Mouse (Mus musculus) brain, embryonic 14.5 days (tissue): ENCODE data around the gene Hopx. TPM values are rescaled to one million over a fixed set of nuclear protein-coding genes. Genes with fewer than 3 reads are reported as not detected.
A peak's percentile ranks its signal among the peaks of the same experiment; 100 is the strongest.
"Not testable (repeated sequence)": the region's sequence is repeated elsewhere in the genome, so short reads cannot be mapped to it uniquely, and the experiment has no call there.

ENCODE experiments used
- DNase-seq: peaks from one replicate; pipeline ENCODE4 v3.0.0-alpha.2; 2011; ENCODE audit warnings: low read depth
- CTCF ChIP-seq: fragments of 200-500 bp; IDR thresholded peaks from 2 replicates; pipeline ENCODE4 v1.5.1; 2012; ENCODE audit warnings: inconsistent platforms, mild to moderate bottlenecking, moderate library complexity, borderline replicate concordance; ENCODE audit not compliant: insufficient read depth, insufficient read length; ENCODE audit errors: extremely low read depth
- POLR2A ChIP-seq: fragments of 200-500 bp; IDR thresholded peaks from 2 replicates; pipeline ENCODE4 v1.6.1; 2012; ENCODE audit warnings: mild to moderate bottlenecking, inconsistent platforms, borderline replicate concordance; ENCODE audit not compliant: poor library complexity, insufficient read depth, insufficient read length, severe bottlenecking; ENCODE audit errors: extremely low read depth
- polyA plus RNA-seq: library from polyadenylated mRNA; depleted of rRNA; stranded (reverse); fragments of >200 nt; gene quantifications from 2 replicates; pipeline ENCODE4 v1.2.3, GENCODE M21; 2012

Hopx gene
- polyA plus RNA-seq, 1 experiment = 28.1 TPM

DNA sequence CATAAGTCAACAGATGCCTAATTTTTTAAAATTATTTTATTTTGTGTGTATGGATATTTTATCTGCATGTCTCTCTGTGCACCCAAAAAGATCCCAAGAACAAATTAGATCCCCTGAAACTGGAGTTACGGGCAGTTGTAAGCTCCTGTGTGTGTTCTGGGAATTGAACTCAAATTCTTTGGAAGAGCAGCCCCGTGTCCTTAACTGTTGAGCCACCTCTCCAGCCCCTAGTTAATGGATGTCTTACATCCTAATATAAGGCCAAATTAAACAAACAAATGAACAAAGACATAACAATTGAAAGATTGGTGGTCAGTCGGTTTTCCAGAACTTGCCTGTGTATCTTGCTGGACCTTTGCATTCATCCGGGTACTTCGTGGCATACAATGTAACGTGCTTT is 6.1 kb downstream of the Hopx start:
- DNase-seq = no peak
- no peak for TF ChIP-seq CTCF
- no peak for TF ChIP-seq POLR2A

DNA sequence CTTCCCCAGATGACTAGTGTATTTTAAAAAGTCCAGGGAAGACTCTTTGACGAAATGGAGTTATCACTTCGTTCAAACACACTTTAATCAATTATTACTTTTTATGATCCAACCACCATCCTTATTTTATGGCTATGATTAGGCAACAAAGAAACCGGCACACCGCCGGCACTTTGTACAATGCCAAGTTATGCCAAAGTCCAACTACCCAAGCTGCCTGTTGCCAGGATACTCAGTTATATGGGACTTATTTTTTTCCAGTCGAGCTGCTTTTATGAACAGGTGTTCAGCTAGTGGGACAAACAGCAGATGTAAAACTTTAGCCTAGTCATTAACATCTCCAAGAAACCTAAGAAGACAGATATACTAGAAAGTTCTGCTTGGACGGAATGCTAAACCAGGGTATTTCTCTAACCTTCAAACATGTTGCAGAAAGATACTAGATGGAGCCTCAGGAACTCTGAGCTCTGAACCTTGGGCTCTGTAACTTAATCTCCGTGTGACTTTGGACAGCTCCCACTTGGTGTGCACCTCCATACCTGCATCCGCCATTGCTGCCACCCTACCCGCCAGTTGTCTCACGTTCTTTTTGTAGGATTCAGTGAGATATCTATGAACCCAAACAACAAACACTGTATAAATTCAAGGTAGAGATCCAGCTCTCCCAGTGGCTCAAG is 7.6 kb downstream of the Hopx start:
- TF ChIP-seq POLR2A (no peak), CTCF (no peak)
- no peak for DNase-seq

- TF ChIP-seq CTCF (no peak), POLR2A (no peak)
- DNase-seq = peak; percentile 81
These were observed 12.2 kb downstream of the Hopx start for GRCm38 (mm10) chr5:77102522-77103365.

GRCm38 (mm10) chr5:77100691-77101090 is 14.2 kb downstream of the Hopx start:
- DNase-seq = no peak
- no peak for TF ChIP-seq CTCF
- TF ChIP-seq POLR2A = no peak

DNA sequence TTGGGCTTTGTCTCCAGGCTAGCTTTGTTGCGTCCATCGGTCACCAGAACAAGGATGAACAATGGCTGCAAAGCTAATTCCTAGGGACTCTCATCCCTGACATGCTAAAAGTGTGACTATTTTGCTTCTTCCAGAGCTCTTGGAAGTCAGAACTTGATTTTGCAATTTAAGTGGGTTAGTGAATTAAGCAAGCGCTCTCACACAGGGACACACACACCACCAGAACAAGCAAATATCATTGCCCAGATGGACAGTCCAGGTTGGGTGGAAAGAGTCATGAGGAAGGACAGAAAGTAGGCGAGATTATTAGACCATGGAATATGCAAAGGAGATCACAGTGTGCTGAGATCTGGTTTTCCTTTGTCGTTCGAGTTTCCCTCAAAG is 14.9 kb downstream of the Hopx start:
- no peak for DNase-seq
- no peak for TF ChIP-seq POLR2A
- no peak for TF ChIP-seq CTCF

DNA sequence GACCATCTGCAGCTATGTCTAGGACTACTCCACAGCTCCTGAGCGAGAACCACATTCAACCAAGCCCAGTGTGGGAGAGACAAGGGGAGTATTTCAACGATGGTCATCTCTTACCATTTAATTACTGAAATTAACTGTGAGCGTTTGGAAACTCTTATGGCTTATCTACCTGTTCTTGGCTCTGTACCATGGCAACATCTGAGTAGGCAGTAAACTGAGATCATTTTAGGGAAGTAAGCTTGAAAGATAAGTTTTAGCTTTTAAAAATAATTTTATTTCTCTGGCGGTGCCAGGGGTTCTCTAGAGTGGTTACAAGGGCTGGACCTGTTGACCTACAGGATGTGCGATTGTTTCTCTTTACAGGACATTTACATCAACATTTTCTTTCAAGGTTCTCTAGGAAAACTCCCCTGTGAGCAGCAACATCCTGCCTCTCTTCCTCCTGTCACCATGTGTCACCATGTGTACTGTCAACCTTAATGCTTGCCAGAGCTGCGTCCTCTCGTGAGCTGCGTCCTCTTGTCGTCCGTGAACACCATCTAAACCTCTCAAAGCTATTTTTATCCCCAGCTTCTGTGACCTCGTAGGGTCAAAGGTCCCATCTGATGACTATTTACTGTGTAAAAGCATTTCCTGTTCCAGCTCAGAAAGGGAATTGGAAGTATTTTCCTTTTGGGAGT is 15.5 kb downstream of the Hopx start:
- no peak for DNase-seq
- TF ChIP-seq POLR2A (no peak), CTCF (no peak)

DNA sequence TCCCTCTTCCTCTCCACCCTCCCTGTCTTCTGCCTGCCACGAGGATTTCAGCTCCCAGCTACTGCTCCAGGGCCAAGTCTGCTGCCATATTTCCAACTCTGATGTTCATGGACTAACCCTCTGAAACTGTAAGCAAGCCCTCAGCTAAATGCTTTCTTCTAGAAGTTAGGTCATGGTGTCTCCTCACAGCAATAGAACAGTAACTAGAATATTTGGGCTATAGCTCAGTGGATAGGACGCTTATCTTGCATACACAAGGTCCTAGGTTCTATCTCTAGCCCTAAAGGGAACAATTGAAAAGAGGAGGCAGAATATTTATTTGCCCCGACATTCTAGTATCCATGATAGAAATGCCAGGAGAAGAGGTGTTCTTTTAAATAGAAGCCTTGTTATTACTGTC is 16.0 kb downstream of the Hopx start:
- no peak for DNase-seq
- TF ChIP-seq CTCF (no peak), POLR2A (no peak)

DNA sequence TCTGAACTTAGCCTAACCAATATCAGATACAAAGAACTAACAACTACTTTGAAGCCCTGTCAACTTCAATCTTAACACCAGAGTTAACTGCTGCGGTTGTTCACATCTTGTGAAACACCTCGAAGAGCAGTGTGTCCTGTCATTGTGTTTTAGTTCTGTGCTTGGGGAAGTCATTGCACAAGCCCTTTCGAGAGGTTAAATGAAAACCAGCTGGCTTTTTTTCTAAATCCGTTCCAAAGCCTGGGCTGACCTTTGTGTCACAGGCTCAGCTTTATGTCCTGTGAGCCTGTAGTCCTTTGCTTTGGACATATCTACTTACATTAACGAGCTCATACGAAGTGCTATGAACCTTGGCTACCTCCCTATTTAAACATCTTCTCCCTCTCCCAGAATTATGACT is 17.2 kb downstream of the Hopx start:
- TF ChIP-seq POLR2A (no peak), CTCF (no peak)
- DNase-seq = no peak

GRCm38 (mm10) chr5:77096194-77096593 is 18.7 kb downstream of the Hopx start:
- not testable (repeated sequence) for DNase-seq

DNA sequence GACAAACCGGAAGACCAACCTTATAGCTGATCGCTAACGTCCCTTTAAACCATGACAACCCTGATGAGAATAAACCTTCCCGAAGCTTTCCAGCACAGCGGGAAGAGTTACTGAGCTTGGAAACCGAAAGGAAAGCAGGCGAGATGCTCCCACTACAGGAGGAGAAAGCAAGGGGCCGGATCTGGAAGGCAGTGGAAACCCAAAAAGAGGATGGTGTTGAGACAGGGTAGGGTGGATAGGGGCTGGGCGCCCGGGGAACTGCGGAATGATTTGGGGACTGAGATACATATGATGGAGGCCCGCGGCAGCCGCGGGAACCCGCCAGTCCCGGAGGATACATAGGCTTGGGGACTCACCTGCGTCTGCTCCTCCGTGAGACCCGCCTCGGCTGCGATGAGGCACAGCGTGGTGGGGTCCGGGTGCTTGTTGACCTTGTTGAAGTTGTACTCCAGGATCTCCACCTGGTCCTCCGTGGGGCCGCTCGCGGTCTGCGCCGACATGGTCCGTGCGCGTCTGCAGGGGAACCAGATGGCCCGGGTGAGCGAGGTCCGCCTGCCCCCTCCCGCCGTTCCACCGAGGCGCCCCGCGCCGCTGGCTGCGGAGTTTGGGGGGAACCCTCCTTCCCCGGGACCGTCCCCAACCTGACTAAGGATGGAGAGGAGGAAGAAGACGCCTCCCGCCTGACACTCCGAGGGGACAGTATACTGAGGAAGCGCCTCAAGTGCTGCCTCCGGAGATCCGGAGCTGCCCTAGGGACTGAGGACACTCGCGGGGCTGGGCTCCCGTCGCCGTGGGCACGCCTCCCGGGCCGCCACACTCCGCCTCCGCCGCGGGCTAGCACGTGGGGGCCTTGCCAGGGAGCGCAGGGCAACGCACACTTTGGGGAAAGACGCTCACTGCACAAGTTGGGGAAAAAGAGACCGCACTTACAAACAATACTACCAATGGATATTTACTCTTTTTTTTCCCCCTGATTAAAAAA is 20.1 kb downstream of the Hopx start:
- DNase-seq = peak; percentile 71
- no peak for TF ChIP-seq CTCF
- TF ChIP-seq POLR2A = no peak

GRCm38 (mm10) chr5:77093961-77094360 is 21.0 kb downstream of the Hopx start:
- peak; percentile 33 for DNase-seq
- no peak for TF ChIP-seq CTCF
- TF ChIP-seq POLR2A = no peak
